Comparison of ENCODE assay signal across 7 mouse cellular contexts in the genomic region with DNA sequence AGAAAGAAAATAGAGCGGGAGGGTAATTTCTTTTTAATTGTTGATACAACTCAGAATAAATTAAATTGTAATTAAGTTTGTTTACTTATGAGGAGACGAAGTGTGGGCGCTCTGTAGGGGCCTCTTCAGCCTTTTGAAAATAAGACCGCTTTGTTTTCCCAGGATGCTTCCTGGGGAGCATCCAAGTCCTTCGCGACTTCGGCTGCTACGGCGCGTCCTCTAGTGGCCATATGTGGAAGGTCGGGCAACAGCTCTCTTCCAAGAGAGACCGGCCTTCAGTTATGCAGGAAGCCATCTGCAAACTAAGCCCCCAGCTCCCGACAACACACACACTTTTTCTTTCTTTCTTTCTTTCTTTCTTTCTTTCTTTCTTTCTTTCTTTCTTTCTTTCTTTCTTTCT. TPM values are rescaled to one million over a fixed set of nuclear protein-coding genes. Genes with fewer than 3 reads are reported as not detected.
DNase-seq lines count a peak whose midpoint lies in the region; ATAC-seq and TF ChIP-seq lines count a peak whose summit lies in the region.

No protein-coding gene starts in this region.

- peaks cover 11% of the 10 kb centered on the region; the same call in 1 of the 2 replicates for H3K9me3 ChIP-seq in limb, embryonic 13.5 days
- no peaks in the 10 kb centered on the region; the same call in 1 of the 2 replicates for H3K9me3 ChIP-seq in midbrain, postnatal 0 days (ENCODE audit: low read length)

- no peaks in the 10 kb centered on the region for H3K36me3 ChIP-seq in kidney, adult 2 months (ENCODE audit: control insufficient read depth, insufficient read depth, low read length)
- H3K36me3 ChIP-seq in limb, embryonic 13.5 days = no peaks in the 10 kb centered on the region
- H3K36me3 ChIP-seq in midbrain, postnatal 0 days (ENCODE audit: insufficient read depth, low read length) = no peaks in the 10 kb centered on the region

- H3K9ac ChIP-seq in limb, embryonic 13.5 days = no peak overlapping the region
- H3K9ac ChIP-seq in midbrain, postnatal 0 days (replicated peaks; ENCODE audit: low read length, poor library complexity, severe bottlenecking) = no peak overlapping the region

- no peak overlapping the region for H3K27ac ChIP-seq in kidney, adult 2 months (ENCODE audit: insufficient read depth, low read depth, low read length)
- no peak overlapping the region for H3K27ac ChIP-seq in limb, embryonic 13.5 days
- H3K27ac ChIP-seq in midbrain, postnatal 0 days (ENCODE audit: low read depth, low read length) = no peak overlapping the region

- TF ChIP-seq CTCF in kidney, adult 2 months (conservative IDR thresholded peaks at IDR 0.05; ENCODE audit: insufficient read depth, insufficient read length, low read depth, low read length) = peak; percentile 93
- TF ChIP-seq CTCF in midbrain, postnatal 0 days (IDR thresholded peaks at IDR 0.05) = peak; percentile 93

- peak; percentile 81 to 84 for DNase-seq in adrenal gland, adult 18-20 months (ENCODE audit: low spot score in 2 of 2)
- peak; percentile 70 for DNase-seq in embryo, embryonic 11.5 days (ENCODE audit: low read depth, low spot score)
- DNase-seq in heart, adult 18-20 months = peak; percentile 78 to 92
- DNase-seq in kidney, adult 2 months = peak; percentile 78
- peak; percentile 92 for DNase-seq in midbrain, postnatal 0 days (ENCODE audit: low spot score)
- peak; percentile 38 to 70 for DNase-seq in spleen, postnatal 14 days (ENCODE audit: low spot score in 2 of 2)

- peak; percentile 51; the same call in 1 of the 2 replicates for ATAC-seq in limb, embryonic 13.5 days (ENCODE audit: low FRiP score, low read depth)
- ATAC-seq in midbrain, postnatal 0 days (ENCODE audit: low FRiP score) = peak; percentile 72

- TF ChIP-seq POLR2A in kidney, adult 2 months (IDR thresholded peaks at IDR 0.05; ENCODE audit: low read depth, low read length) = no peak

- no peaks in the 10 kb centered on the region for H3K4me1 ChIP-seq in kidney, adult 2 months (ENCODE audit: control insufficient read depth, insufficient read depth, low read length)
- peaks cover 7% of the 10 kb centered on the region; the same call in 1 of the 2 replicates for H3K4me1 ChIP-seq in limb, embryonic 13.5 days
- no peaks in the 10 kb centered on the region for H3K4me1 ChIP-seq in midbrain, postnatal 0 days (ENCODE audit: insufficient read depth, low read length)

- peak overlapping the region; percentile 39 for H3K4me2 ChIP-seq in limb, embryonic 13.5 days (replicated peaks)
- H3K4me2 ChIP-seq in midbrain, postnatal 0 days (ENCODE audit: low read depth, low read length, poor library complexity, severe bottlenecking) = peak overlapping the region; percentile 26; the same call in 1 of the 2 replicates

- no peaks in the 10 kb centered on the region for H3K27me3 ChIP-seq in kidney, adult 2 months (replicated peaks; ENCODE audit: control insufficient read depth, insufficient read depth, low read length)
- no peaks in the 10 kb centered on the region for H3K27me3 ChIP-seq in limb, embryonic 13.5 days
- H3K27me3 ChIP-seq in midbrain, postnatal 0 days (ENCODE audit: insufficient read depth, low read length) = no peaks in the 10 kb centered on the region

- no peak overlapping the region for H3K4me3 ChIP-seq in kidney, adult 2 months (ENCODE audit: insufficient read depth, low read depth, low read length)
- peak overlapping the region; percentile 5; the same call in 1 of the 2 replicates for H3K4me3 ChIP-seq in limb, embryonic 13.5 days
- no peak overlapping the region for H3K4me3 ChIP-seq in midbrain, postnatal 0 days (ENCODE audit: low read depth, low read length)

- WGBS in kidney, adult 2 months = 3% methylated on average over 13 of the region's 13 CpGs
- 3% methylated on average over 13 of the region's 13 CpGs for WGBS in limb, embryonic 13.5 days
- 2% methylated on average over 13 of the region's 13 CpGs for WGBS in midbrain, postnatal 0 days

RNA-seq across cellular contexts. Expression of gene Smg1, which starts 54.1 kb away (rescaled TPM):
- total RNA-seq in adrenal gland, adult 18-20 months (2021) = 10 to 100 TPM; 40.6 to 41.4 TPM
- 10 to 100 TPM; 33.4 to 39.3 TPM for total RNA-seq in heart, adult 18-20 months (2021)
- 15.5 and 17.8 TPM in 2 replicates for polyA plus RNA-seq in kidney, adult 2 months (2012; rRNA removed)
- polyA plus RNA-seq in limb, embryonic 13.5 days (2015; fragmentation: Nextera tagmentation; extraction: Ambion mirVana) = 20.8 and 21.2 TPM in 2 replicates
- 44.1 and 62.9 TPM in 2 replicates for total RNA-seq in midbrain, postnatal 0 days (2014; rRNA removed)
- polyA plus RNA-seq in midbrain, postnatal 0 days (2015; fragmentation: Nextera tagmentation; extraction: Ambion mirVana) = 11.4 and 16.0 TPM in 2 replicates
